Mouse (Mus musculus): ENCODE data around the gene Mvk.

Mvk gene

DNA sequence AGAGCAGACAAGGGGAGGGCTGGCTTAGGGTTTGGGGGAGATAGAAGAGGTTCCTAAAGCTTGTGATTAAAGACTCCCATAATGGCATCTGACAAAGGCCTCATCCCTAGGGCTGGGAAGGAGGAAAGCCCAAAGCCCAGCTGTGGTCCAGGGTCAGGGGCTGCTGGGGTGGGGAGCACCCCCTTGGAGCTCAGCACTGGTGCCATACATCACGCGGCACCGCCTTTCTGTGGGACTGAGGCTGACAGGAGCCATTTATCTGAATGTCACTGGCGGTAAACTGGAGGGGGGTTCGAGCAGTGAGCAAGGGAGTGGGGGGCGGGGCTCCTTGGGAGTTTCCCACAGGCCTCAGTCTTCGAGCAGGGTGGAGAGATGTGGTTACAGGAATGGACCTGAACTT lies 65.4 kb downstream of the Mvk start:
- no peak for DNase-seq (ENCODE audit: low spot score in 2 of 2)

Measured in urinary bladder, postnatal 4 days (tissue).